Mouse (Mus musculus) liver, embryonic 11.5 days (tissue): ENCODE results near the gene Rsg1. TPM values are rescaled to one million over a fixed set of nuclear protein-coding genes. Genes with fewer than 3 reads are reported as not detected.

ENCODE experiments used
- ATAC-seq: fragments of 200-750 bp; cut with Nextera tagmentation; replicated peaks from 2 replicates; pipeline ENCODE4 v1.8.0; 2017; ENCODE audit warnings: moderate number of reproducible peaks, mild to moderate bottlenecking, moderate TSS enrichment, moderate library complexity; ENCODE audit not compliant: low FRiP score
- DNase-seq: peaks from one replicate; pipeline ENCODE4 v3.0.0-alpha.2; 2017; ENCODE audit warnings: low spot score
- H3K27ac ChIP-seq: fragments of 300-500 bp; sonication (generic); 2 replicates; pipeline ENCODE4 v1.5.1; 2014; ENCODE audit warnings: mild to moderate bottlenecking, low read depth, low read length, control low read depth
- H3K27me3 ChIP-seq: fragments of 300-500 bp; sonication (generic); replicated peaks from 2 replicates; pipeline ENCODE4 v1.6.1; 2014; ENCODE audit warnings: low read length, mixed read lengths; ENCODE audit not compliant: control insufficient read depth, insufficient read depth
- H3K36me3 ChIP-seq: fragments of 300-500 bp; sonication (generic); 2 replicates; pipeline ENCODE4 v1.6.1; 2014; ENCODE audit warnings: mild to moderate bottlenecking, low read length, moderate library complexity, mixed read lengths; ENCODE audit not compliant: control insufficient read depth, insufficient read depth
- H3K4me1 ChIP-seq: fragments of 300-500 bp; sonication (generic); replicated peaks from 2 replicates; pipeline ENCODE4 v1.6.1; 2014; ENCODE audit warnings: low read length, mixed read lengths; ENCODE audit not compliant: control insufficient read depth, insufficient read depth
- H3K4me2 ChIP-seq: fragments of 300-500 bp; sonication (generic); 2 replicates; pipeline ENCODE4 v1.6.1; 2014; ENCODE audit warnings: mild to moderate bottlenecking, control low read depth, moderate library complexity
- H3K4me3 ChIP-seq: fragments of 300-500 bp; sonication (generic); 2 replicates; pipeline ENCODE4 v1.5.1; 2014; ENCODE audit warnings: low read depth, low read length, control low read depth
- H3K9ac ChIP-seq: fragments of 300-500 bp; sonication (generic); 2 replicates; pipeline ENCODE4 v1.6.1; 2014; ENCODE audit warnings: low read depth, low read length, control low read depth
- H3K9me3 ChIP-seq: fragments of 300-500 bp; sonication (generic); 2 replicates; pipeline ENCODE4 v1.6.1; 2016; ENCODE audit warnings: low read length, inconsistent platforms, mixed read lengths; ENCODE audit not compliant: control insufficient read depth
- WGBS: fragments of 180-500 bp; shearing (Covaris S2); extraction: QIAGEN DNeasy Blood & Tissue Kit; methylation state at CpG from one replicate; pipeline ENCODE4 v1.1.7; 2014; 5-methylcytosine and 5-hydroxymethylcytosine counted together
- polyA plus RNA-seq: library from polyadenylated mRNA; unstranded; fragments of >200 nt; fragmentation: Nextera tagmentation; extraction: Ambion mirVana; gene quantifications from 2 replicates; pipeline ENCODE4 v1.2.1, GENCODE M21; 2014

The Rsg1 gene
- polyA plus RNA-seq, 1 experiment from 2014 or later, result 4.6 TPM

GRCm38 (mm10) chr4:141246998-141247350 is 33.2 kb downstream of the Rsg1 start:
- Histone ChIP-seq H3K4me2 (peak overlapping the region; percentile 65), H3K36me3 (no peaks in the 10 kb centered on the region), H3K4me1 (peaks cover 20% of the 10 kb centered on the region), H3K27me3 (peaks cover 92% of the 10 kb centered on the region), H3K9me3 (no peaks in the 10 kb centered on the region), H3K27ac (no peak overlapping the region), H3K9ac (no peak overlapping the region), H3K4me3 (no peak overlapping the region)
- WGBS, result 6% methylated on average over 17 of the region's 17 CpGs
- DNase-seq (no peak), ATAC-seq (no peak)

GRCm38 (mm10) chr4:141247776-141248613 is 34.2 kb downstream of the Rsg1 start:
- Histone ChIP-seq H3K4me1 (peaks cover 17% of the 10 kb centered on the region), H3K36me3 (no peaks in the 10 kb centered on the region), H3K27ac (no peak overlapping the region), H3K27me3 (peaks cover 82% of the 10 kb centered on the region), H3K4me2 (peak overlapping the region; percentile 65), H3K9me3 (no peaks in the 10 kb centered on the region), H3K9ac (no peak overlapping the region), H3K4me3 (peak overlapping the region; percentile 46)
- DNase-seq (no peak), ATAC-seq (peak; percentile 44; the same call in 1 of the 2 replicates)
- WGBS, result 2% methylated on average over 58 of the region's 60 CpGs

GRCm38 (mm10) chr4:141248614-141248978 is 34.8 kb downstream of the Rsg1 start:
- Histone ChIP-seq H3K36me3 (no peaks in the 10 kb centered on the region), H3K27me3 (peaks cover 76% of the 10 kb centered on the region), H3K4me3 (no peak overlapping the region), H3K9me3 (no peaks in the 10 kb centered on the region), H3K4me2 (peak overlapping the region; percentile 65), H3K27ac (no peak overlapping the region), H3K9ac (no peak overlapping the region), H3K4me1 (peaks cover 17% of the 10 kb centered on the region)
- WGBS, result 7% methylated on average over 11 of the region's 11 CpGs
- ATAC-seq, result 0 out of 2 replicates have a peak, but pooled peaks have one; percentile 22
- no peak for DNase-seq

GRCm38 (mm10) chr4:141249383-141249782 is 35.6 kb downstream of the Rsg1 start:
- no peak overlapping the region for H3K4me3 ChIP-seq
- 68% methylated on average over 11 of the region's 11 CpGs for WGBS
- H3K9ac ChIP-seq, result no peak overlapping the region
- no peaks in the 10 kb centered on the region for H3K9me3 ChIP-seq
- DNase-seq, result no peak
- H3K36me3 ChIP-seq, result no peaks in the 10 kb centered on the region
- H3K4me2 ChIP-seq, result no peak overlapping the region
- H3K4me1 ChIP-seq, result peaks cover 17% of the 10 kb centered on the region
- no peak for ATAC-seq
- peaks cover 68% of the 10 kb centered on the region for H3K27me3 ChIP-seq
- no peak overlapping the region for H3K27ac ChIP-seq

GRCm38 (mm10) chr4:141251071-141251470 is 37.3 kb downstream of the Rsg1 start:
- Histone ChIP-seq H3K9ac (no peak overlapping the region), H3K9me3 (no peaks in the 10 kb centered on the region), H3K4me2 (no peak overlapping the region), H3K4me3 (no peak overlapping the region), H3K4me1 (peaks cover 17% of the 10 kb centered on the region), H3K27me3 (peaks cover 51% of the 10 kb centered on the region), H3K27ac (no peak overlapping the region), H3K36me3 (no peaks in the 10 kb centered on the region)
- DNase-seq (no peak), ATAC-seq (no peak)
- 78% methylated on average over 8 of the region's 8 CpGs for WGBS

GRCm38 (mm10) chr4:141252641-141253040 is 38.9 kb downstream of the Rsg1 start:
- DNase-seq (no peak), ATAC-seq (no peak)
- no peak overlapping the region for H3K4me2 ChIP-seq
- peaks cover 8% of the 10 kb centered on the region for H3K4me1 ChIP-seq
- no peak overlapping the region for H3K27ac ChIP-seq
- no peaks in the 10 kb centered on the region for H3K36me3 ChIP-seq
- H3K4me3 ChIP-seq, result no peak overlapping the region
- no peak overlapping the region for H3K9ac ChIP-seq
- H3K27me3 ChIP-seq, result peaks cover 35% of the 10 kb centered on the region
- 55% methylated on average over 2 of the region's 2 CpGs for WGBS
- no peaks in the 10 kb centered on the region for H3K9me3 ChIP-seq

- DNase-seq (no peak), ATAC-seq (no peak)
- H3K27me3 ChIP-seq, result peaks cover 19% of the 10 kb centered on the region
- no peak overlapping the region for H3K4me2 ChIP-seq
- H3K9ac ChIP-seq, result no peak overlapping the region
- 83% methylated on average over 16 of the region's 16 CpGs for WGBS
- H3K27ac ChIP-seq, result no peak overlapping the region
- H3K4me3 ChIP-seq, result no peak overlapping the region
- H3K4me1 ChIP-seq, result no peaks in the 10 kb centered on the region
- H3K36me3 ChIP-seq, result no peaks in the 10 kb centered on the region
- no peaks in the 10 kb centered on the region for H3K9me3 ChIP-seq
Observed at GRCm38 (mm10) chr4:141254234-141254633, 40.5 kb downstream of the Rsg1 start.

- ATAC-seq (no peak), DNase-seq (no peak)
- Histone ChIP-seq H3K4me2 (no peak overlapping the region), H3K27me3 (no peaks in the 10 kb centered on the region), H3K4me1 (no peaks in the 10 kb centered on the region), H3K4me3 (no peak overlapping the region), H3K36me3 (no peaks in the 10 kb centered on the region), H3K9me3 (peaks cover 4% of the 10 kb centered on the region; the same call in 1 of the 2 replicates), H3K9ac (no peak overlapping the region), H3K27ac (no peak overlapping the region)
- 59% methylated on average over 5 of the region's 5 CpGs for WGBS
Observed at GRCm38 (mm10) chr4:141257440-141257839, 43.7 kb downstream of the Rsg1 start.

- H3K4me3 ChIP-seq, result no peak overlapping the region
- no peak for ATAC-seq
Observed at GRCm38 (mm10) chr4:141259413-141259812, 45.7 kb downstream of the Rsg1 start.

More at GRCm38 (mm10) chr4:141259413-141259812, 45.7 kb downstream of the Rsg1 start:
- Histone ChIP-seq H3K4me1 (no peaks in the 10 kb centered on the region), H3K27me3 (no peaks in the 10 kb centered on the region), H3K9me3 (peaks cover 4% of the 10 kb centered on the region; the same call in 1 of the 2 replicates), H3K4me2 (no peak overlapping the region), H3K36me3 (no peaks in the 10 kb centered on the region), H3K9ac (no peak overlapping the region), H3K27ac (no peak overlapping the region)
- WGBS, result 73% methylated on average over 12 of the region's 12 CpGs
- no peak for DNase-seq
